Mouse (Mus musculus) intestine, embryonic 14.5 days (tissue): Measurements from ENCODE around the gene Copz1. TPM values are rescaled to one million over a fixed set of nuclear protein-coding genes. Genes with fewer than 3 reads are reported as not detected.

Experiments
- ATAC-seq: fragments of 200-750 bp; cut with Nextera tagmentation; replicated peaks from 2 replicates; pipeline ENCODE4 v1.8.0; 2017; ENCODE audit warnings: low read depth, moderate number of reproducible peaks, moderate TSS enrichment, moderate library complexity; ENCODE audit not compliant: low FRiP score, low TSS enrichment
- DNase-seq: peaks from one replicate; pipeline ENCODE4 v3.0.0-alpha.2; 2018; ENCODE audit warnings: low spot score
- H3K27ac ChIP-seq: fragments of 300-500 bp; sonication (generic); 2 replicates; pipeline ENCODE4 v1.5.1; 2014; ENCODE audit warnings: low read depth, mild to moderate bottlenecking, control low read depth
- H3K27me3 ChIP-seq: fragments of 300-500 bp; sonication (generic); replicated peaks from 2 replicates; pipeline ENCODE4 v1.6.1; 2014; ENCODE audit warnings: low read length, control low read depth; ENCODE audit not compliant: control insufficient read depth, insufficient read depth
- H3K36me3 ChIP-seq: fragments of 300-500 bp; sonication (generic); 2 replicates; pipeline ENCODE4 v1.6.1; 2014; ENCODE audit warnings: low read length, control low read depth; ENCODE audit not compliant: control insufficient read depth, insufficient read depth
- H3K4me1 ChIP-seq: fragments of 300-500 bp; sonication (generic); replicated peaks from 2 replicates; pipeline ENCODE4 v1.6.1; 2014; ENCODE audit warnings: low read length, control low read depth, mixed read lengths; ENCODE audit not compliant: control insufficient read depth, insufficient read depth
- H3K4me2 ChIP-seq: fragments of 300-500 bp; sonication (generic); 2 replicates; pipeline ENCODE4 v1.6.1; 2014; ENCODE audit warnings: low read length
- H3K4me3 ChIP-seq: fragments of 300-500 bp; sonication (generic); 2 replicates; pipeline ENCODE4 v1.5.1; 2014; ENCODE audit warnings: low read depth, low read length, control low read depth, mixed read lengths
- H3K9ac ChIP-seq: fragments of 300-500 bp; sonication (generic); 2 replicates; pipeline ENCODE4 v1.6.1; 2014; ENCODE audit warnings: mild to moderate bottlenecking, low read length
- H3K9me3 ChIP-seq: fragments of 300-500 bp; sonication (generic); 2 replicates; pipeline ENCODE4 v1.6.1; 2016; ENCODE audit warnings: low read length, control low read depth; ENCODE audit not compliant: control insufficient read depth
- WGBS: fragments of 180-500 bp; shearing (Covaris S2); extraction: QIAGEN DNeasy Blood & Tissue Kit; methylation state at CpG from one replicate; pipeline ENCODE4 v1.1.7; 2014; 5-methylcytosine and 5-hydroxymethylcytosine counted together
- polyA plus RNA-seq: library from polyadenylated mRNA; unstranded; fragments of >200 nt; fragmentation: Nextera tagmentation; extraction: Ambion mirVana; gene quantifications from 2 replicates; pipeline ENCODE4 v1.2.1, GENCODE M21; 2014

The Copz1 gene
- polyA plus RNA-seq, 1 experiment from 2014 or later, result 266 TPM

GRCm38 (mm10) chr15:103323455-103324247 lies 51.1 kb downstream of the Copz1 start:
- Histone ChIP-seq H3K4me1 (peaks cover 14% of the 10 kb centered on the region), H3K36me3 (peaks cover 6% of the 10 kb centered on the region; the same call in 1 of the 2 replicates), H3K9ac (peak overlapping the region; percentile 69), H3K9me3 (no peaks in the 10 kb centered on the region), H3K4me2 (peak overlapping the region; percentile 91), H3K4me3 (peak overlapping the region; percentile 60), H3K27ac (peak overlapping the region; percentile 70), H3K27me3 (no peaks in the 10 kb centered on the region)
- DNase-seq (peak; percentile 94), ATAC-seq (peak; percentile 97)
- WGBS, result 1% methylated on average over 39 of the region's 40 CpGs

DNA sequence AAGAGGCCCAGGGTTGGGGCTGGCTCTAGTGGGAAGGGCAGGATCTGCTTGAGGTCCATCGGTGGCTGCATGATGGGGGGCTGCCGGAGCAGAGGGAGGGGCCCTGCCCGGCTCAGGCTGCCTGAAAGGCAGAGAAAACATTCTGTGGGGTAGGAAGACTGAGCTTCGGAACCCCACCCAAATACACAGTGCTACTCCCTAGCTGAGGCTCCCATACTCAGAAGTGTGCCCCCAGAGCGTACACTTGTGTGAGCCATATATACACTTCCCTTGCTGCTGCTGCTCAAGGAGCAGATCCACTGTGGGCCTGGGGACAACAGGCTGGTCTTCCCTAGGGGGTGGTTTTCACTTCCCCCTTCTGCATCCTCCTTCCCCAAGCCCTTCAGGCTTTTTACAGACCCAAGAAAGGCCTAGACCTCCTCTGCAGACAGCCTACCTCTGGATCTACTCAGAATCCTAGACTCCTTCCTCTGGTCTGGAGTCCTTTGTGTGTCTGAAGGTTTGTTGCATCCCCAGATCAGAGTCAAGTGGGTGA lies 60.6 kb downstream of the Copz1 start:
- Histone ChIP-seq H3K4me2 (no peak overlapping the region), H3K9ac (no peak overlapping the region), H3K36me3 (no peaks in the 10 kb centered on the region), H3K9me3 (no peaks in the 10 kb centered on the region), H3K4me3 (no peak overlapping the region), H3K27ac (no peak overlapping the region), H3K4me1 (peaks cover 14% of the 10 kb centered on the region; the same call in 1 of the 2 replicates), H3K27me3 (0 out of 2 replicates have a peak, but pooled peaks cover 5% of the 10 kb centered on the region)
- WGBS, result 63% methylated on average over 5 of the region's 5 CpGs
- no peak for DNase-seq
- no peak for ATAC-seq

DNA sequence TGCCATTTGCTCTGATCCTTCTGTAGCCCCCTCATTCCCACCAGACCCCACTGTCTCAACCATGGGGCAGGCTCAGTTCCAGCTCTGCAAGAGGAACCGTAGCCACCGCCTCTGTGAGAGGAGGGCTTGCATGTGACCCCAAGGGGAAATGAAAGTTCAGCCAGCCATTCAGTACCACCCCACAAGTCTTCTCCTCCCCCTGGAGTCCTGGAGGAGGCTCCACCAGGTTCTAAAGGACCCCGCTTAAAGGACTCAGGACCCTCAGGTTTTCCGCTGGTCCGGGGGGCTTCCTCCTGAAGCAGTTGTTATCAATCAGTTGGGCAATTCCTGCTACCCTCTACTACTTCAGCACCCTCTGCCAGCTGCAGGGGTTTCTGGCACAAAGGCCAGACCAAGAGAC lies 61.2 kb downstream of the Copz1 start:
- Histone ChIP-seq H3K4me2 (no peak overlapping the region), H3K4me3 (no peak overlapping the region)

DNA sequence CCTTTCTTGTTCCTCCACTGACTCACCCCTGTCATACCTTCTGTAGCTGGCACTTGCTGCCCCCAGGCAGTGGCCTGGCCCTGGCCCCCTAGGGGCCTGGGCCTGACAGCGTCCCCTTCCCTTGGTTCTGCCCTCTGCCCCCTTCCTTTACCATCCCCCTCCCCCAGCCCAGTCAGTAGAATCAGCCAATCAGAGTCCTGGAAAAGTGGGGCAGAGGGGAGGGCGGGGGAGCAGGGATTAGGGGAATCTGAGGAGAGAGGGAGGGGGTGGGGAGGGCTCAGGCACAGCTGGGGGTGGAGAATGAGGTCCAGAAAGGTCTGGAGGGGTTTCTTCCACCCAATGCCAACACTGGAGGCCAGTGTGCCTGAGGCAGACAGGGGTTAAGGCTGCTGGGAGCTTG lies 61.7 kb downstream of the Copz1 start:
- no peak for ATAC-seq
- WGBS, result 26% methylated on average over 2 of the region's 2 CpGs
- H3K36me3 ChIP-seq, result no peaks in the 10 kb centered on the region
- H3K4me1 ChIP-seq, result peaks cover 14% of the 10 kb centered on the region; the same call in 1 of the 2 replicates
- no peak overlapping the region for H3K4me2 ChIP-seq
- no peak overlapping the region for H3K9ac ChIP-seq
- no peak overlapping the region for H3K4me3 ChIP-seq
- H3K9me3 ChIP-seq, result no peaks in the 10 kb centered on the region
- DNase-seq, result no peak
- peaks cover 16% of the 10 kb centered on the region for H3K27me3 ChIP-seq
- H3K27ac ChIP-seq, result no peak overlapping the region

More for the DNA sequence above, 61.2 kb downstream of the Copz1 start:
- H3K36me3 ChIP-seq, result no peaks in the 10 kb centered on the region
- H3K9ac ChIP-seq, result no peak overlapping the region
- peaks cover 14% of the 10 kb centered on the region; the same call in 1 of the 2 replicates for H3K4me1 ChIP-seq
- ATAC-seq, result no peak
- H3K9me3 ChIP-seq, result no peaks in the 10 kb centered on the region
- DNase-seq, result no peak
- peaks cover 11% of the 10 kb centered on the region for H3K27me3 ChIP-seq
- H3K27ac ChIP-seq, result no peak overlapping the region
- WGBS, result 74% methylated on average over 5 of the region's 5 CpGs

DNA sequence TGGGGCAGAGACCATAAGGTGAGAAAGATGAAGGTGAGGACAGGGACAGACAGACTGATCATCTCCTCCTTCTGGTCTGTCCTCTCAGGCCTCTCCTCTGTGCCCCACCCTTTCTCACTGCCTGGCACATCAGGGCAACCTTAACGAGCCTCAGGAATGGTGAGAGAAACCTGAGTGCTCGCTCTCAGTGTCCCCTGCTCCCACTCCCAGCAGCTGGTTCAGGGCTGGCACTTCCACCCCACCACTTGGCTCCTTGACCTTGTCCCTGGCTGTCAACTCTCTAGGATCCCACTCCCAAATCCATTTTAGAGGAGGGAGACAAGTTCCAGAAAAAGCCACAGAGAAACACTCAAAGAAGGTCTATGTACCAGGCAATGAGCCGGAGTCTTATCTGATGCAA lies 62.5 kb downstream of the Copz1 start:
- WGBS, result 66% methylated on average over 3 of the region's 3 CpGs
- H3K27ac ChIP-seq, result no peak overlapping the region

DNA sequence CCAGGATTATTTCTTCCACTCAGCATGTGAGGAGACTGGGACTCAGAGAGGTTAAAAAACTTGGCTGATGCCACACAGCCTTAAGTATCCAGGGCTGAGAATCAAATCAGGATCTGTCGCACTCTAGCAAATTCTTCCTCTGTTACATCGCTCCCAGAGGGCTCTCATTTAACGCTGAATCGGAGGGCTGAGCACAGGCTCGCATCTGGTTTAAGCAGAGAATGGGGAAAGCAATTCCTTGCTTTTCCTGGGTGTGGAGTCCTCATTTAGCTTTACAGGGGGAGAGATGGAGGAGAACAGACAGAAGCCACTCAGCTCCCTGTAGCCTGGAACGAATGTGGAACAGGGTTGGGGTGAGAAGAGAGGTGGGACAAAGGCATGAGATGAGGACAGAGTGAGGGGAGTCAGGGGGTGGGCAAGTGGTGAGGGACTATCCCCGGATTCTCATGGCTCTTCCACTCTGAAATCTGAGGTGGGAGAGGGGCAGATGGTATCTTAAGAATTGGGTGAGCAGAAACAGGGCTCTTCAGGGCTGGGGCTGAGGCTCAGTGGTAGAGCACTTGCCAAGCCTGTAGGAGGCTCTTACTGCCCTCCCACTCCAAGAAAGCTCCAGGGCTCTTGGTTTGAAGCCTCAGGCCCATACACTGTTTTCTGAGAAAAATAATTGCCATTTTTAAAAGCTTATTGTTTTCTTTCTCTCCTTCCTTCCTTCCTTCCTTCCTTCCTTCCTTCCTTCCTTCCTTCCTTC lies 63.1 kb downstream of the Copz1 start:
- ATAC-seq, result no peak
- no peaks in the 10 kb centered on the region for H3K9me3 ChIP-seq
- H3K4me1 ChIP-seq, result peaks cover 14% of the 10 kb centered on the region; the same call in 1 of the 2 replicates
- no peak overlapping the region for H3K4me2 ChIP-seq
- H3K9ac ChIP-seq, result no peak overlapping the region
- no peak overlapping the region for H3K4me3 ChIP-seq
- no peaks in the 10 kb centered on the region for H3K36me3 ChIP-seq
- peaks cover 23% of the 10 kb centered on the region for H3K27me3 ChIP-seq
- DNase-seq, result no peak
- WGBS, result 35% methylated on average over 7 of the region's 7 CpGs
- H3K27ac ChIP-seq, result no peak overlapping the region

More for the DNA sequence above, 62.5 kb downstream of the Copz1 start:
- no peak overlapping the region for H3K4me3 ChIP-seq
- no peaks in the 10 kb centered on the region for H3K9me3 ChIP-seq
- H3K4me1 ChIP-seq, result peaks cover 14% of the 10 kb centered on the region; the same call in 1 of the 2 replicates
- H3K9ac ChIP-seq, result no peak overlapping the region
- no peak for DNase-seq
- H3K4me2 ChIP-seq, result no peak overlapping the region
- no peaks in the 10 kb centered on the region for H3K36me3 ChIP-seq
- H3K27me3 ChIP-seq, result peaks cover 22% of the 10 kb centered on the region
- no peak for ATAC-seq

DNA sequence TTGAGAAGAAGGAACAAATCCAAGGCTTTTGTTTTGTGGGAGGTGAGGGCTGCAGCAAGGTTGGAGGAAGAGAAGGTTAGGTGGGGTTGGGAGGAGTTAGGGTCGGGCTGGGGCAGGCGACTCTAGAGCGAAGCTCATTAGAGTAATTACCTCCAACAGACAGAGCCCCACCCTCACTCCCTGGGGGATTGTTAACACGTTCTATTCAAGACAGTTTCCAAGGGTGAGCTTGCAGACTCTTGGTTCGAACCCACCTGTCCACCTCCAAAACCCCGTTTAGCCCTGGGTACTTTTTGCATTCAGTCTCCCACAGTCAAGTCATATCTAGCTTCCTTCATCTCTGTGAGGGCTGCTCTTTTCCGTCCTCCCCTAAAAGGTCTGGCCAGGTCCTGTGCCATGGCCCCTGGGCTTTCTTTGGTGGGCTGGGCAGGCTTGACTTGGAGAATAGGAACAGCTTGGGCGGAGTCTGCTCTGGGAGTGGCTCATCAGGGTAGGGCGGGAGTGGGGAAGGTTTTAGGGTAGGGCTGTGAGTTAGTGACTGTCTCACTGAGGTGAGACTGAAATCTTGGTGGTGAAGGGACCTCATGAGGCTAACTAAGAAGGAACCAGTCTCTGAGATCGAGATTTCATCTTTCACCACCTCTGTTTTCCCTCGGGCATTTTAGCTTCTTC lies 64.6 kb downstream of the Copz1 start:
- Histone ChIP-seq H3K27ac (no peak overlapping the region), H3K27me3 (peaks cover 34% of the 10 kb centered on the region)

DNA sequence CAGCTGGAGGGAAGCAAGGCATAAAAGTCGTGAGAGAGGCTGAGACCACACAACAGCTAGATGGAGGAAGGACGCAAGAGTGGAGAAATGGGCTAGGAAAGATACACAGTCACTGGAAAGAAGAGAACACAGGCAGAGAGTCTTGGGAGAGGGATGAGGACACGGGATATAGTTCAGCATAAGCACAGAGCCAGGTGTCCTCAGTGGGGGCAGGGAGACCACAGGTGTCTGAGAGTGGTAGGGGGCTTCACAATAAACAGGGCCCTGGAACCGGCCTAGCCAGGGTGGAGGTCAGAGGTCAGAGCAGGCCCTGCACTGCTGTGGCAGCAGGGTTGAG lies 66.3 kb downstream of the Copz1 start:
- Histone ChIP-seq H3K4me3 (no peak overlapping the region), H3K4me1 (peaks cover 12% of the 10 kb centered on the region; the same call in 1 of the 2 replicates)
- WGBS, result 51% methylated on average over 4 of the region's 4 CpGs

More for the DNA sequence above, 64.6 kb downstream of the Copz1 start:
- Histone ChIP-seq H3K9me3 (no peaks in the 10 kb centered on the region), H3K9ac (no peak overlapping the region), H3K4me3 (no peak overlapping the region), H3K4me2 (no peak overlapping the region), H3K4me1 (peaks cover 14% of the 10 kb centered on the region; the same call in 1 of the 2 replicates), H3K36me3 (no peaks in the 10 kb centered on the region)
- 23% methylated on average over 11 of the region's 11 CpGs for WGBS
- no peak for ATAC-seq
- no peak for DNase-seq

More for the DNA sequence above, 66.3 kb downstream of the Copz1 start:
- DNase-seq (no peak), ATAC-seq (no peak)
- no peak overlapping the region for H3K9ac ChIP-seq
- H3K4me2 ChIP-seq, result peak overlapping the region; percentile 94
- H3K9me3 ChIP-seq, result no peaks in the 10 kb centered on the region
- H3K36me3 ChIP-seq, result no peaks in the 10 kb centered on the region
- H3K27me3 ChIP-seq, result peaks cover 34% of the 10 kb centered on the region
- H3K27ac ChIP-seq, result no peak overlapping the region
